Mouse (Mus musculus) embryonic facial prominence, embryonic 14.5 days (tissue): ENCODE measurements at regions not wholly inside any gene's neighbourhood (a gene's known extent, or its start where the extent isn't known, plus 50 kb on each side); places are given as distances from the start of the nearest gene placed in this dataset.
"Not testable (repeated sequence)": the region's sequence is repeated elsewhere in the genome, so short reads cannot be mapped to it uniquely, and the experiment has no call there.

Experiments used
- ATAC-seq: fragments of 200-750 bp; cut with Nextera tagmentation; 2 replicates; pipeline ENCODE4 v1.8.0; 2017; ENCODE audit warnings: low read depth, moderate number of reproducible peaks, moderate TSS enrichment
- DNase-seq: peaks from one replicate; pipeline ENCODE4 v3.0.0-alpha.2; 2015; ENCODE audit warnings: low spot score
- H3K27ac ChIP-seq: fragments of 300-500 bp; sonication (generic); replicated peaks from 2 replicates; pipeline ENCODE4 v1.5.1; 2014; ENCODE audit warnings: low read depth, mild to moderate bottlenecking, low read length, moderate library complexity
- H3K27me3 ChIP-seq: fragments of 300-500 bp; sonication (generic); replicated peaks from 2 replicates; pipeline ENCODE4 v1.6.1; 2014; ENCODE audit warnings: low read length; ENCODE audit not compliant: control insufficient read depth, insufficient read depth
- H3K36me3 ChIP-seq: fragments of 300-500 bp; sonication (generic); 2 replicates; pipeline ENCODE4 v1.6.1; 2014; ENCODE audit warnings: low read length, mixed read lengths; ENCODE audit not compliant: control insufficient read depth, insufficient read depth
- H3K4me1 ChIP-seq: fragments of 300-500 bp; sonication (generic); 2 replicates; pipeline ENCODE4 v1.6.1; 2014; ENCODE audit warnings: antibody characterized with exemption, low read length; ENCODE audit not compliant: control insufficient read depth, insufficient read depth
- H3K4me2 ChIP-seq: fragments of 300-500 bp; sonication (generic); 2 replicates; pipeline ENCODE4 v1.6.1; 2014; ENCODE audit warnings: low read depth, mild to moderate bottlenecking, low read length, moderate library complexity, mixed read lengths
- H3K4me3 ChIP-seq: fragments of 300-500 bp; sonication (generic); 2 replicates; pipeline ENCODE4 v1.5.1; 2014; ENCODE audit warnings: low read depth, mild to moderate bottlenecking, low read length
- H3K9ac ChIP-seq: fragments of 300-500 bp; sonication (generic); 2 replicates; pipeline ENCODE4 v1.6.1; 2014; ENCODE audit warnings: low read depth, mild to moderate bottlenecking, low read length, moderate library complexity, mixed read lengths
- H3K9me3 ChIP-seq: fragments of 300-500 bp; sonication (generic); 2 replicates; pipeline ENCODE4 v1.6.1; 2016; ENCODE audit warnings: low read length; ENCODE audit not compliant: control insufficient read depth
- WGBS: fragments of 180-500 bp; shearing (Covaris S2); extraction: QIAGEN DNeasy Blood & Tissue Kit; methylation state at CpG from one replicate; pipeline ENCODE4 v1.1.7; 2014; 5-methylcytosine and 5-hydroxymethylcytosine counted together

DNA sequence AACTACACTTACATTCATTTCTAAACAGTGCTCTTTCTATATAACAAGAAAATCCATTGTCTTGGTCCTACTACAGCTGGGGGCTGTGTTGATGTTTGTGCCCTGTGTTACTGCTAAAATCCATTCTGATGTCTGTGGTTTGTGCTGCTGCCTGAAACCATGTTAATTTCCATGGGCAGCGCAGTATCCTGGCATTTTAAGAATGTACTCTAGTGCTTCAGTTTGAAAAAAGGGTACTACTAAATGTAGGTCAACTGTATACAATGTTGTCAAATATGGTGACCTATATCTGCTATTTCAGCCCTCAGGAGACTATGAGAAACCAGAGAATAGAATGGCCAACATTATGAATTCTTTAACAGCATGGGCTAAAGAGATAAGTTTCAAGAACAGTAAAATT is 1052.2 kb downstream of the Hace1 start:
- DNase-seq (no peak), ATAC-seq (no peak)
- Histone ChIP-seq H3K27ac (no peak overlapping the region), H3K4me3 (no peak overlapping the region), H3K9me3 (no peaks in the 10 kb centered on the region), H3K9ac (no peak overlapping the region), H3K27me3 (no peaks in the 10 kb centered on the region), H3K4me1 (no peaks in the 10 kb centered on the region), H3K4me2 (no peak overlapping the region), H3K36me3 (no peaks in the 10 kb centered on the region)
- 88% methylated on average over 1 of the region's 1 CpGs for WGBS

DNA sequence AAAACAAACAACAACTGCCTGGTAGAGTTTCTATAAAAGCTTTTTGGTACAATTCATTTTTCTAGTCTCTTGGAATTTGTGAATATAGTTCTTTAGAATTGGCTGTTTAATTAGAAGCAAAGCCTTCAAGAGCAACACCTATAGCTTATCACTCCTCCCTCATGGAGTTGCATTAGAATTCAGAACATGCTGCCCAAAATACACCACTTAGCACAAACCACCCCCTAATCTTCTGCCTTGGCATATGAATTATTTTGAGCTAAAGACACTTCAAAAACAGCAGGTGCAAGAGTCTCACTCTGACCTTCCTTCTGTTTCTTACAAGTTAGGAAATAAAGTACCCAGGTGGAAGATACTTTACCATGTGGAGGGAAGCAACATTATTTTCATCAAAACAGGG is 1085.4 kb downstream of the Hace1 start:
- Histone ChIP-seq H3K27ac (no peak overlapping the region), H3K36me3 (no peaks in the 10 kb centered on the region), H3K27me3 (no peaks in the 10 kb centered on the region), H3K9me3 (no peaks in the 10 kb centered on the region), H3K4me1 (no peaks in the 10 kb centered on the region), H3K4me2 (no peak overlapping the region), H3K9ac (no peak overlapping the region), H3K4me3 (no peak overlapping the region)
- ATAC-seq (no peak), DNase-seq (no peak)

DNA sequence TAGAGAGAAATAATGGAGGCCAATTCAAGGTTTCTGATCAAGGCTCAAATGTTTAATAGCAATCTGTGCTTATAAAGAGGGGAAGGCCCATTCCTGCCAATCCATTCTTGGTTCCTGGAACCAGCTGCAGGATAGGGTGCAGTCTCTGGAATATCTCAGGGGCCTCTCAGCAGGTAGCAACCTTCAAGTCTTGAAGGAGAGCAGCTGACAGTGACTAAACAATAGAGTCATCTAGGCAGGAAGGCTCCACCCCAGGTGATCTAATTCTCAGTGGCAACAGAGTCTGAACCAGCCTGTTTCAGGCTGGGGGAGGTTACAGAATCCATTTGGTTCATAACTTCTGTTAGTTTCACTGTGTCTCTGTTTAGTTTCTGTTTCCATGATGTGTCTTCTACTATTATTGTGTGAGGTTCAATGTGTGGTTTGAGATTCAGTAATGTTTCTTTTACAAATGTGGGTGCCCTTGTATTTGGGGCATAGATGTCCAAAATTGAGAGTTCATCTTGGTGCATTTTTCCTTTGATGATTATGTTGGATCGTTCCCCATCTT is 1112.3 kb downstream of the Hace1 start:
- H3K9ac ChIP-seq, H3K27ac ChIP-seq, DNase-seq, H3K27me3 ChIP-seq, H3K4me1 ChIP-seq, H3K36me3 ChIP-seq, H3K9me3 ChIP-seq, H3K4me3 ChIP-seq, ATAC-seq, H3K4me2 ChIP-seq: not testable (repeated sequence)
- WGBS, result 93% methylated on average over 1 of the region's 1 CpGs

DNA sequence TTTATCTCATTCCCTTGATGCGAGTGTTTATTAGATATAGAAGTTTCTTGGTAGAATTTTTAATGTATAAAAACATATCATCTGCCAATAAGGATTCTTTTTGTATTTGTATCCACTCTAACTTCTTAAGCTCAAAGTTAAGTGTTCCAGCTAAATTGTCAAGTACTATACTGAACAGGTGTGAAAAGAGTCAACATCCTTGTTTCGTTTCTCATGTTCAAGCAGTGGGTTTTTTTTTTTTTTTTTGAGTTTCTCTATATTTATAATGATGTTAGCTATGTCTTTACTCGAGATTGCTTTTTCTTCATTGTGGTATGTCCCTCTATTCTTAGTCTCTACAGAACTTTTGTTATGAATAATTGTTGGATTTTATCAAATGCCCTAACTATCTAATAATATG is 1115.0 kb downstream of the Hace1 start:
- Histone ChIP-seq H3K4me2 (no peak overlapping the region), H3K27ac (no peak overlapping the region), H3K9ac (no peak overlapping the region), H3K9me3 (no peaks in the 10 kb centered on the region), H3K4me1 (0 out of 2 replicates have a peak, but pooled peaks cover 1% of the 10 kb centered on the region), H3K27me3 (no peaks in the 10 kb centered on the region), H3K4me3 (no peak overlapping the region), H3K36me3 (no peaks in the 10 kb centered on the region)
- WGBS, result 76% methylated on average over 3 of the region's 3 CpGs
- DNase-seq (no peak), ATAC-seq (no peak)

DNA sequence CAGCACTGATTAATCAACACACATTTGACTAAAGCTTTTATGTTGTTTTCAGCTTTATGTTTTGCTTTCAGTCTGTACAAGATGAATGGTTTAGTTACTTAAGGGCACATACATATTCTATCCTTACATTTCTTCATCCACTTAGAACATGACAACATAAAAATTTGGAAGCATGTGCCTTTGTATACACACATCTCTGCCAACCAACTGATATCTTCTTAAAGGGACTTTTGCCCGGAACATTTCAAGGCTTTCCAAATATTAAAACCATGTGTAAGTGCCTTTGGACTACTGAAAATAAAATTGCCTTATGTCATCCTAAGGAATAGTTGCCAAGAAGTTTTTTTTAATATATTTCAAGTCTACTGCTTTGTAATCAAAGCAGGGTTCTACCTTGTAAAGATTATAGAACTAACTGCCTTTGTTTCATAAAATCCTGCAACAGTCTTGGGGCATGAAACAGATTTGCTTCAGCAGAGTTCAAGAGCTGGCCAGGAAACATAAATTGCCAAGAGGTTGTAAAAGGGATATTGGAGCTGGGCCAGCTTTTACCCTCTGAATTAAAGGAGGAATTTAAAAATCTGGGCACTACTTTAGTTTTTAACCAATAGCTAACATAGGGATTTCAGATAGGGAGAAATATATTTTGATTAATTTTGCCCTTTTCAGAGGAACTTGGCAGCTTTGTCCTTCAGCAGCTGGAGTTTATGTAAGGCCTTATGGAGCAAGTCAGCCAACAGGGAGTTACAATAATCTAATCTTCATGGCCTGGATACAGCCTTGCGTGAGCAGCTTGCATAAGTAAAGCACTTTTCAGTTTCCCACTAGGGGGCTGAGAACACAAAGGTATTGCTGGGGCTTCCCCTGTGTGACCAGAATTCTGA is 1120.0 kb downstream of the Hace1 start:
- Histone ChIP-seq H3K4me1 (0 out of 2 replicates have a peak, but pooled peaks cover 7% of the 10 kb centered on the region), H3K4me3 (no peak overlapping the region), H3K9ac (no peak overlapping the region), H3K9me3 (no peaks in the 10 kb centered on the region), H3K27ac (no peak overlapping the region), H3K36me3 (no peaks in the 10 kb centered on the region), H3K27me3 (no peaks in the 10 kb centered on the region), H3K4me2 (no peak overlapping the region)
- ATAC-seq (peak; percentile 79), DNase-seq (peak; percentile 90)
- WGBS, result 25% methylated on average over 2 of the region's 2 CpGs

DNA sequence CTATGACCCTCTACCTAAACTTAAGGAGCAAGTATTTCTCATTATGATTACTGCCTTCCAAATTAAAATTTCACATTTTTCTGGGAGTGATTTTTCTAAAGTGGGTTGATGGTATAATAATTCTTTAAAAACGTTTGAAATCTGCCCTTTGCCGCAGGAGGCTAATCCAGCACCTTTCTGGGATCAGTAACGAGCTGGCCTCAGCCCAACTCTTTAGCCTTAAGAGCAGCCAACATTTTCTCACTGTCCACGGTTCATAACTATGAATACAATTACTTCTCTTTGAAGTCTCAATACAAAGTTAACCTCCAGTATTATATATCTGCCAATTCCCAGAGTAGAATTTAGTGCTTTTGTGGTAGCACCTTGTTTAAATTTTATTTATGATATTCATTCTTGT is 1123.6 kb downstream of the Hace1 start:
- Histone ChIP-seq H3K4me1 (0 out of 2 replicates have a peak, but pooled peaks cover 7% of the 10 kb centered on the region), H3K4me3 (no peak overlapping the region), H3K27me3 (no peaks in the 10 kb centered on the region), H3K36me3 (no peaks in the 10 kb centered on the region), H3K27ac (no peak overlapping the region), H3K4me2 (no peak overlapping the region), H3K9me3 (no peaks in the 10 kb centered on the region), H3K9ac (no peak overlapping the region)
- 53% methylated on average over 4 of the region's 4 CpGs for WGBS
- no peak for DNase-seq
- no peak for ATAC-seq

DNA sequence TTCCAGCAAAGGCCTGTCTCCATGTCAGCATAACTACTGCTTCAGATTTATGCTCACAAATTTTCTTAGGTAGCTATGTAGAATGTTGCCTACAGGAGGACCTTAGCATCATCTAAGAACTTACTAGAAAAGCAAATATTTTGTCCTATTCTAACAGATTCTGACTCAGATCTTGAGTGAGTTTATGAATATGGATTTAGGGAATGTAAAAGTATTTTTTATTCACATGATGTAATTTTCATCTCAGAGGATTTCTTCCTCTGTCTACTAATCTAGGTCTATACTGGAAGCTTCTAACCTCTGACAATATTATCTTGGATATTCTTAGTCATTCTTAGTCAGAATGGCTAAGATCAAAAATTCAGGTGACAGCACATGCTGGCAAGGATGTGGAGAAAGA is 1130.4 kb downstream of the Hace1 start:
- not testable (repeated sequence) for H3K4me3 ChIP-seq, H3K4me2 ChIP-seq, H3K36me3 ChIP-seq, H3K27ac ChIP-seq, DNase-seq, ATAC-seq, H3K9ac ChIP-seq, H3K4me1 ChIP-seq, H3K9me3 ChIP-seq, H3K27me3 ChIP-seq

DNA sequence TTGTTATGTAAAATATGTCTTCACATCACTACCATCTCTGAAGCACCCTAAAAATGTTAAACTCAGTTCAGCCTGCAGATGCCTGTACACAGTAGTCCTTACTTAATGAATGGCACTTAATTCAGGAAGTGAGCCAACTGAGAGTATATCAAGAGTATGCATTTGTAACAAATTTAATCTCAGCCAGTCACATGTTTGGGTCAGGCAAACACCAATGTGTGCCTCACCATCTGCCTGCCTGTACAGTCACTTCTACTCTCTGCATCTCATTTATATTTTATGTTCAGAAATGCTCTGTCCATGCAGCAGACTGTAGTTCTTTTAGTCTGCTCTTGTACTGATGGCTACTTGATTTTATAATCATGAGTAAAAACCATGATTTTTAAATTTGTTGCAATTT is 1135.1 kb downstream of the Hace1 start:
- Histone ChIP-seq H3K27ac (no peak overlapping the region), H3K27me3 (no peaks in the 10 kb centered on the region), H3K9ac (no peak overlapping the region), H3K4me3 (no peak overlapping the region), H3K4me2 (no peak overlapping the region), H3K9me3 (no peaks in the 10 kb centered on the region), H3K4me1 (no peaks in the 10 kb centered on the region), H3K36me3 (no peaks in the 10 kb centered on the region)
- DNase-seq, result no peak
- no peak for ATAC-seq
